Mouse (Mus musculus): ENCODE results near the gene Alpk3. TPM values are rescaled to one million over a fixed set of nuclear protein-coding genes. Genes with fewer than 3 reads are reported as not detected.
A peak's percentile ranks its signal among the peaks of the same experiment; 100 is the strongest.

Alpk3 gene
- total and polyA plus RNA-seq, 3 experiments = under 0.01 to 0.03 TPM; not detected in 1

- Histone ChIP-seq H3K4me1 (ENCODE audit: control insufficient read depth in 1 of 2, insufficient read depth in 2 of 2, low read length in 2 of 2) (peaks cover 5 to 23% of the 10 kb centered on the region in 2 experiments), H3K79me2 (ENCODE audit: control insufficient read depth, insufficient read depth, low read length, poor library complexity) (no peaks in the 10 kb centered on the region), H3K9me3 (replicated peaks; ENCODE audit: insufficient read depth, low read length) (no peaks in the 10 kb centered on the region), H3K27me3 (ENCODE audit: control insufficient read depth in 1 of 2, insufficient read depth in 2 of 2, low read length in 2 of 2) (no peaks in the 10 kb centered on the region), H3K4me3 (ENCODE audit: control insufficient read depth in 1 of 2, insufficient read depth in 1 of 2, low read depth in 2 of 2, low read length in 2 of 2) (no peak overlapping the region), H3K9ac (ENCODE audit: control insufficient read depth, low read depth, low read length, poor library complexity, severe bottlenecking) (no peak overlapping the region), H3K27ac (ENCODE audit: control insufficient read depth, low read depth, low read length) (no peak overlapping the region), H3K36me3 (ENCODE audit: control insufficient read depth in 1 of 2, insufficient read depth in 2 of 2, low read length in 2 of 2) (peaks cover 0 to 16% of the 10 kb centered on the region in 2 experiments; a peak in 2 of 4 replicates)
- TF ChIP-seq TAL1 (IDR thresholded peaks at IDR 0.05; ENCODE audit: low read length) = no peak
- TF ChIP-seq CTCF (IDR thresholded peaks at IDR 0.05 in 2 of 3, conservative IDR thresholded peaks at IDR 0.05 in 1 of 3; ENCODE audit: control insufficient read depth in 1 of 3, insufficient read depth in 1 of 3, low read depth in 2 of 3, low read length in 3 of 3, poor library complexity in 1 of 3, severe bottlenecking in 1 of 3) = peak; percentile 81 to 99 (median 91)
- no peak for TF ChIP-seq RCOR1 (IDR thresholded peaks at IDR 0.05; ENCODE audit: low read depth, low read length)
- TF ChIP-seq MXI1 (IDR thresholded peaks at IDR 0.05; ENCODE audit: low read depth, low read length) = peak; percentile 49
- TF ChIP-seq HCFC1 (IDR thresholded peaks at IDR 0.05; ENCODE audit: low read depth, low read length) = 0 out of 2 replicates have a peak, but pooled peaks have one; percentile 14
- TF ChIP-seq UBTF (IDR thresholded peaks at IDR 0.05; ENCODE audit: borderline replicate concordance, insufficient read depth, low read depth, low read length) = no peak
- TF ChIP-seq GATA1 (IDR thresholded peaks at IDR 0.05; ENCODE audit: low read depth, low read length) = 0 out of 2 replicates have a peak, but pooled peaks have one; percentile 26
- peak; percentile 98 for TF ChIP-seq SMC3 (IDR thresholded peaks at IDR 0.05; ENCODE audit: low read depth, low read length)
- TF ChIP-seq EP300 (IDR thresholded peaks at IDR 0.05; ENCODE audit: low read depth in 1 of 2, low read length in 2 of 2) = no peak
- TF ChIP-seq ZC3H11A (IDR thresholded peaks at IDR 0.05; ENCODE audit: low read depth, low read length) = peak; percentile 95
- TF ChIP-seq USF1 (IDR thresholded peaks at IDR 0.05; ENCODE audit: low read depth, low read length) = peak; percentile 40; the same call in 1 of the 2 replicates
- TF ChIP-seq USF2 (IDR thresholded peaks at IDR 0.05; ENCODE audit: borderline replicate concordance in 1 of 2, insufficient read depth in 1 of 2, low read depth in 1 of 2, low read length in 2 of 2) = no peak
- TF ChIP-seq POLR2AphosphoS2 (IDR thresholded peaks at IDR 0.05; ENCODE audit: low read length) = no peak
- TF ChIP-seq ELF1 (IDR thresholded peaks at IDR 0.05; ENCODE audit: low read depth, low read length) = no peak
- no peak for TF ChIP-seq TBP (IDR thresholded peaks at IDR 0.05; ENCODE audit: low read depth, low read length)
- TF ChIP-seq MYC (IDR thresholded peaks at IDR 0.05; ENCODE audit: low read depth, low read length) = no peak
- TF ChIP-seq POLR2A (IDR thresholded peaks at IDR 0.05; ENCODE audit: control insufficient read depth in 1 of 2, insufficient read depth in 1 of 2, low read depth in 1 of 2, low read length in 2 of 2, poor library complexity in 1 of 2) = no peak
- no peak for TF ChIP-seq ZNF384 (IDR thresholded peaks at IDR 0.05; ENCODE audit: low read depth, low read length)
- TF ChIP-seq KAT2A (conservative IDR thresholded peaks at IDR 0.05; ENCODE audit: low read depth, low read length) = no peak
- TF ChIP-seq MAX (IDR thresholded peaks at IDR 0.05; ENCODE audit: low read length) = 0 out of 2 replicates have a peak, but pooled peaks have one; percentile 39
- no peak for TF ChIP-seq NELFE (IDR thresholded peaks at IDR 0.05; ENCODE audit: low read depth, low read length)
- no peak for TF ChIP-seq JUND (IDR thresholded peaks at IDR 0.05; ENCODE audit: low read depth, low read length)
- TF ChIP-seq RAD21 (IDR thresholded peaks at IDR 0.05; ENCODE audit: low read depth, low read length) = peak; percentile 99
- TF ChIP-seq BHLHE40 (IDR thresholded peaks at IDR 0.05; ENCODE audit: borderline replicate concordance, low read depth, low read length) = peak; percentile 54; the same call in 1 of the 2 replicates
- no peak for TF ChIP-seq ETS1 (IDR thresholded peaks at IDR 0.05; ENCODE audit: low read depth, low read length)
- no peak for TF ChIP-seq MAZ (IDR thresholded peaks at IDR 0.05; ENCODE audit: low read depth, low read length)
- TF ChIP-seq MAFK (IDR thresholded peaks at IDR 0.05; ENCODE audit: borderline replicate concordance, low read depth, low read length) = no peak
- TF ChIP-seq GABPA (IDR thresholded peaks at IDR 0.05; ENCODE audit: low read depth, low read length) = no peak
- TF ChIP-seq SIN3A (IDR thresholded peaks at IDR 0.05; ENCODE audit: low read length) = peak; percentile 72
- no peak for TF ChIP-seq CHD1 (IDR thresholded peaks at IDR 0.05; ENCODE audit: low read depth, low read length)
- TF ChIP-seq MEF2A (IDR thresholded peaks at IDR 0.05; ENCODE audit: extremely low read depth, insufficient replicate concordance, low read depth, low read length, poor library complexity, severe bottlenecking) = no peak
- no peak for TF ChIP-seq POLR2AphosphoS5 (IDR thresholded peaks at IDR 0.05; ENCODE audit: borderline replicate concordance, low read depth, low read length)
- TF ChIP-seq TCF12 (IDR thresholded peaks at IDR 0.05; ENCODE audit: low read depth, low read length) = no peak
- no peak for TF ChIP-seq CHD2 (IDR thresholded peaks at IDR 0.05; ENCODE audit: low read length)
- TF ChIP-seq ZMIZ1 (IDR thresholded peaks at IDR 0.05; ENCODE audit: low read depth, low read length) = no peak
- TF ChIP-seq E2F4 (IDR thresholded peaks at IDR 0.05; ENCODE audit: borderline replicate concordance, low read depth, low read length) = no peak
- TF ChIP-seq MYB (IDR thresholded peaks at IDR 0.05; ENCODE audit: low read depth, low read length) = no peak
- no peak for TF ChIP-seq ZKSCAN1 (IDR thresholded peaks at IDR 0.05; ENCODE audit: low read depth, low read length)
- DNase-seq (ENCODE audit: low read depth, low spot score) = peak; percentile 87
Observed at GRCm38 (mm10) chr7:81060908-81061307, 3.5 kb downstream of the Alpk3 start.

Measured in MEL (cell line).